Mouse (Mus musculus) thymus, adult 2 months (tissue): Measurements from ENCODE around the gene Map2k1.

ENCODE experiments used
- CTCF ChIP-seq: fragments of 200-500 bp; IDR thresholded peaks from 2 replicates; pipeline ENCODE4 v1.5.1; 2012; ENCODE audit warnings: mild to moderate bottlenecking, control low read depth, low read length, moderate library complexity, borderline replicate concordance; ENCODE audit not compliant: control insufficient read depth, poor library complexity, insufficient read depth; ENCODE audit errors: extremely low read depth
- POLR2A ChIP-seq: fragments of 200-500 bp; IDR thresholded peaks from 2 replicates; pipeline ENCODE4 v1.6.1; 2012; ENCODE audit warnings: mild to moderate bottlenecking, low read length, control low read depth, moderate library complexity; ENCODE audit not compliant: control insufficient read depth, poor library complexity, insufficient read depth; ENCODE audit errors: extremely low read depth

DNA sequence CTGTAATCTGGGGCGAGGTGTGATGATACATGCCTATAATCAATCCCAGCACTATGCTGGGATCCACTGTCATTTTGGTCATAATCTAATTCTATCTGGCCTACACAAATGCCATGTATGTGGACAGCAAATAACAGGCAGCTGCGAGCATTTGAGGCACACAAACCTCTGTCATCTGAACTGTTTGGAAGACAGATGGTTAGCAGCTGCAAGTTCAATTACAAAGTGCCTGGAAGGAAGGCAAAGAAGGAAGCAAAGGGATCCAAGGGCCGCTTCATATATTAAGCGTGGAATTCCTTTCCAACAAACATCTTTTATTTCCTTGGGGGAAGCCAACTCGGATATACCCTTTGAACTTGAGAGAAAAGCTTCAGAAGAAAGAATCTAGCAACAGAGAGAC, 19.8 kb downstream of the Map2k1 start:
- no peak for TF ChIP-seq CTCF
- TF ChIP-seq POLR2A = no peak
